Comparison of ENCODE assay signal across 20 mouse cellular contexts in the genomic region with DNA sequence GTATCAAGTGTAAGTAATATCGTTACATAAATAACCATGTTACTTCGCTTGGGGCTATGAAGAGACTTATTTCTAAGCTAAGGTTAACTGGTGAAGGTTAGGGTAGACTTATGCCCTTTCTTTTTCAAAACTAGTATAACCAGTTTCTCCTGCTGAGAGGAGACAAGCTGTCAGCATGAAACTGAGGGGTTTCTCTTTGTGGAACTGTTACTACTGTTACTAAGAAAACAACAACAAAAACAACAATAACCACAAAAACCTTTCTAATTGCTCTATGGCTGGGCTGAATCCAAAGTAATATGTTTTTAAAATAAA. TPM values are rescaled to one million over a fixed set of nuclear protein-coding genes. Genes with fewer than 3 reads are reported as not detected.
A peak's percentile ranks its signal among the peaks of the same experiment; 100 is the strongest.
DNase-seq lines count a peak whose midpoint lies in the region; ATAC-seq and TF ChIP-seq lines count a peak whose summit lies in the region.
"Had no signal": no experiment of that assay in that cellular context is flagged by ENCODE, and none has a peak within 500 bp of the region (broad histone marks: within the 10 kb centered on the region; RNA-seq: fewer than 3 reads in every experiment).

No protein-coding gene starts in this region.

- H3K4me2 ChIP-seq in intestine, postnatal 0 days (replicated peaks; ENCODE audit: low read depth) = no peak overlapping the region

- no peak overlapping the region for H3K9ac ChIP-seq in intestine, postnatal 0 days (ENCODE audit: low read depth, low read length)
- H3K9ac ChIP-seq: embryonic facial prominence, embryonic 15.5 days; hindbrain, embryonic 14.5 days; limb, embryonic 15.5 days; stomach, embryonic 15.5 days had no signal

- DNase-seq in heart, embryonic 10.5 days (ENCODE audit: low spot score) = no peak
- DNase-seq in heart, adult 9 months (ENCODE audit: low spot score in 2 of 2) = no peak
- no peak for DNase-seq in neural tube, embryonic 10.5 days (ENCODE audit: extremely low spot score, low spot score)
- no peak for DNase-seq in right cerebral cortex, postnatal 10 days (ENCODE audit: low spot score in 2 of 2)
- DNase-seq: cerebellum, adult 9-10 months; heart, postnatal 14 days; kidney, adult 18-20 months; layer of hippocampus, postnatal 36 days; lung, postnatal 14 days had no signal

- no peak for ATAC-seq in megakaryocyte, adult 5-6 weeks (ENCODE audit: poor library complexity, severe bottlenecking)
- ATAC-seq in intestine, postnatal 0 days = peak; percentile 49; the same call in 1 of the 2 replicates
- ATAC-seq in megakaryocyte-erythroid progenitor cell, adult 5-6 weeks (replicated peaks; ENCODE audit: low FRiP score, low TSS enrichment, poor library complexity, severe bottlenecking) = 0 out of 2 replicates have a peak, but pooled peaks have one; percentile 6

- H3K9me3 ChIP-seq in heart, embryonic 10.5 days = no peaks in the 10 kb centered on the region
- H3K9me3 ChIP-seq in megakaryocyte, embryonic 14.5 days = no peaks in the 10 kb centered on the region
- H3K9me3 ChIP-seq in intestine, postnatal 0 days (ENCODE audit: control insufficient read depth) = no peaks in the 10 kb centered on the region
- H3K9me3 ChIP-seq: embryonic facial prominence, embryonic 15.5 days; limb, embryonic 15.5 days; stomach, embryonic 15.5 days had no signal

- WGBS in heart, embryonic 10.5 days = 75% methylated on average over 2 of the region's 2 CpGs
- WGBS in intestine, postnatal 0 days = 61% methylated on average over 2 of the region's 2 CpGs

- 0 out of 2 replicates have a peak overlapping the region, but pooled peaks have one; percentile 36 for H3K27ac ChIP-seq in heart, embryonic 10.5 days
- H3K27ac ChIP-seq in intestine, postnatal 0 days (ENCODE audit: low read depth, low read length) = no peak overlapping the region
- H3K27ac ChIP-seq: embryonic facial prominence, embryonic 15.5 days; hindbrain, embryonic 14.5 days; kidney, postnatal 0 days; limb, embryonic 15.5 days; stomach, embryonic 15.5 days had no signal

- H3K27me3 ChIP-seq in heart, embryonic 10.5 days (ENCODE audit: insufficient read depth, poor library complexity, severe bottlenecking) = no peaks in the 10 kb centered on the region
- no peaks in the 10 kb centered on the region for H3K27me3 ChIP-seq in megakaryocyte, embryonic 14.5 days (replicated peaks)
- H3K27me3 ChIP-seq in intestine, postnatal 0 days (replicated peaks; ENCODE audit: control insufficient read depth, insufficient read depth, low read length) = no peaks in the 10 kb centered on the region
- H3K27me3 ChIP-seq: CH12.LX; embryonic facial prominence, embryonic 15.5 days; limb, embryonic 15.5 days; stomach, embryonic 15.5 days had no signal

- no peaks in the 10 kb centered on the region for H3K36me3 ChIP-seq in heart, embryonic 10.5 days
- H3K36me3 ChIP-seq in megakaryocyte, embryonic 14.5 days (replicated peaks; ENCODE audit: low read length) = peaks cover 8% of the 10 kb centered on the region
- no peaks in the 10 kb centered on the region for H3K36me3 ChIP-seq in intestine, postnatal 0 days (ENCODE audit: control insufficient read depth, insufficient read depth)
- H3K36me3 ChIP-seq: embryonic facial prominence, embryonic 15.5 days; limb, embryonic 15.5 days; stomach, embryonic 15.5 days had no signal

- H3K4me3 ChIP-seq in heart, embryonic 10.5 days = peak overlapping the region; percentile 69; the same call in 1 of the 2 replicates
- H3K4me3 ChIP-seq in megakaryocyte, embryonic 14.5 days (replicated peaks) = peak overlapping the region; percentile 92
- no peak overlapping the region for H3K4me3 ChIP-seq in intestine, postnatal 0 days (ENCODE audit: low read depth, low read length)
- H3K4me3 ChIP-seq: limb, embryonic 15.5 days had no signal

- TF ChIP-seq CTCF in intestine, postnatal 0 days (IDR thresholded peaks at IDR 0.05; ENCODE audit: low read depth) = no peak

- H3K4me1 ChIP-seq in heart, embryonic 10.5 days = no peaks in the 10 kb centered on the region
- H3K4me1 ChIP-seq in megakaryocyte, embryonic 14.5 days = peaks cover 28% of the 10 kb centered on the region
- H3K4me1 ChIP-seq in intestine, postnatal 0 days (replicated peaks; ENCODE audit: control insufficient read depth, insufficient read depth, low read length) = no peaks in the 10 kb centered on the region

RNA-seq across cellular contexts. Expression of gene Gypa, which starts 0.7 kb away (rescaled TPM):
- polyA plus RNA-seq in heart, embryonic 10.5 days (2016; fragmentation: Nextera tagmentation; extraction: Ambion mirVana) = 34.3 and 45.8 TPM in 2 replicates
- 1.2 TPM in 1 of 2 replicates, not detected in the other for polyA plus RNA-seq in megakaryocyte, embryonic 14.5 days (2012; ENCODE audit: insufficient read depth, low replicate concordance)
- total RNA-seq in megakaryocyte, adult 5-6 weeks (2015) = 6.1 and 14.6 TPM in 2 replicates
- 6.5 and 18.3 TPM in 2 replicates for total RNA-seq in megakaryocyte, adult 5-6 weeks (2017)
- polyA plus RNA-seq in intestine, postnatal 0 days (2015; fragmentation: Nextera tagmentation; extraction: Ambion mirVana) = 0.46 and 0.95 TPM in 2 replicates
- 87.4 and 96.2 TPM in 2 replicates for total RNA-seq in megakaryocyte-erythroid progenitor cell, adult 5-6 weeks (2014; fragmentation: Nextera tagmentation)
- 109 and 139 TPM in 2 replicates for total RNA-seq in megakaryocyte-erythroid progenitor cell, adult 5-6 weeks (2017)
- total RNA-seq: CH12.LX; gastrocnemius, adult 8-10 months had no signal

Comparison
In these comparisons a context has a peak if more than half of its experiments do, and no peak if none do; other contexts are left out.
1. RNA of gene Gypa, which starts 0.7 kb away (polyA plus RNA-seq): 34.3 to 45.8 TPM in heart, embryonic 10.5 days; 1.2 TPM in megakaryocyte, embryonic 14.5 days and 0.46 to 0.95 TPM in intestine, postnatal 0 days; every median in the first group is over 10 times any median in the second.